Mouse (Mus musculus): ENCODE measurements at regions not wholly inside any gene's neighbourhood (a gene's known extent, or its start where the extent isn't known, plus 50 kb on each side); places are given as distances from the start of the nearest gene placed in this dataset.

GRCm38 (mm10) chr11:29052625-29053024 lies 77.9 kb upstream of the Pnpt1 start:
- no peak for TF ChIP-seq CTCF (conservative IDR thresholded peaks at IDR 0.05 in 1 of 2, IDR thresholded peaks at IDR 0.05 in 1 of 2; ENCODE audit: low read depth in 2 of 2, low read length in 2 of 2)
- TF ChIP-seq SIN3A (IDR thresholded peaks at IDR 0.05; ENCODE audit: low read length), result no peak
- TF ChIP-seq MYC (IDR thresholded peaks at IDR 0.05; ENCODE audit: low read depth, low read length), result no peak
- TF ChIP-seq ELF1 (IDR thresholded peaks at IDR 0.05; ENCODE audit: low read depth, low read length), result no peak
- TF ChIP-seq KAT2A (IDR thresholded peaks at IDR 0.05; ENCODE audit: insufficient replicate concordance, low read length), result no peak
- TF ChIP-seq MAZ (IDR thresholded peaks at IDR 0.05; ENCODE audit: low read depth, low read length), result no peak
- TF ChIP-seq EP300 (IDR thresholded peaks at IDR 0.05; ENCODE audit: low read length), result no peak
- TF ChIP-seq USF2 (conservative IDR thresholded peaks at IDR 0.05; ENCODE audit: low read depth, low read length), result no peak
- no peak for TF ChIP-seq RCOR1 (conservative IDR thresholded peaks at IDR 0.05; ENCODE audit: low read depth, low read length)
- no peak for TF ChIP-seq GABPA (IDR thresholded peaks at IDR 0.05; ENCODE audit: insufficient replicate concordance, low read depth, low read length)
- TF ChIP-seq CHD2 (IDR thresholded peaks at IDR 0.05; ENCODE audit: low read length), result no peak
- no peak for TF ChIP-seq TCF12 (IDR thresholded peaks at IDR 0.05; ENCODE audit: low read depth, low read length)
- TF ChIP-seq E2F4 (IDR thresholded peaks at IDR 0.05; ENCODE audit: insufficient replicate concordance, low read depth, low read length), result no peak
